Mouse (Mus musculus): ENCODE data around the gene Ndufaf3. TPM values are rescaled to one million over a fixed set of nuclear protein-coding genes. Genes with fewer than 3 reads are reported as not detected.

The Ndufaf3 gene
- polyA plus RNA-seq, 1 experiment from 2014 or later = 48.4 TPM

DNA sequence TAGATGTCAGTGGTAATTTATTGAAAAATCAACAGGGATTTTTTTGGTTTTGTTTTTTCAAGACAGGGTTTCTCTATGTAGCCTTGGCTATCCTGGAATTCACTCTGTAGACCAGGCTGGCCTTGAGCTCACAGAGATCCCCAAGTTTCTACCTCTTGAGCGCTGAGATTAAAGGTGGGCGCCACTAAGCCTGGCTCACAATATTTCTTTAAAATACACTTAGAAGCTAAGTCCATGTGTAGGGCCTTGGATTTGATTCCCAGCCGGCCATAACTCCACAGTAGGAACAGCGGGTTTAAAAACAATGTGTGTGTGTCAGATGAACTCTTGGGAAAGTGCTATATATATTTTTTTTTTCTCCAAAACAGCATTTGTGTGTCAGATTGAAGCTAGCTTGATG lies 43.9 kb downstream of the Ndufaf3 start:
- Histone ChIP-seq H3K4me1 (ENCODE audit: control insufficient read depth, insufficient read depth, low read length) (no peaks in the 10 kb centered on the region), H3K36me3 (replicated peaks; ENCODE audit: control insufficient read depth, insufficient read depth, low read depth, low read length) (no peaks in the 10 kb centered on the region), H3K9ac (replicated peaks; ENCODE audit: low read length) (no peak overlapping the region), H3K4me3 (ENCODE audit: low read depth, low read length) (no peak overlapping the region), H3K9me3 (replicated peaks; ENCODE audit: control insufficient read depth, low read length) (no peaks in the 10 kb centered on the region), H3K4me2 (ENCODE audit: low read depth, low read length) (no peak overlapping the region), H3K27me3 (ENCODE audit: control insufficient read depth, insufficient read depth, low read length) (no peaks in the 10 kb centered on the region), H3K27ac (replicated peaks; ENCODE audit: low read depth, low read length) (no peak overlapping the region)
- 97% methylated on average over 4 of the region's 4 CpGs for WGBS
- DNase-seq (ENCODE audit: low spot score) (no peak), ATAC-seq (replicated peaks; ENCODE audit: insufficient number of reproducible peaks, low FRiP score, low TSS enrichment, low read depth) (no peak)

DNA sequence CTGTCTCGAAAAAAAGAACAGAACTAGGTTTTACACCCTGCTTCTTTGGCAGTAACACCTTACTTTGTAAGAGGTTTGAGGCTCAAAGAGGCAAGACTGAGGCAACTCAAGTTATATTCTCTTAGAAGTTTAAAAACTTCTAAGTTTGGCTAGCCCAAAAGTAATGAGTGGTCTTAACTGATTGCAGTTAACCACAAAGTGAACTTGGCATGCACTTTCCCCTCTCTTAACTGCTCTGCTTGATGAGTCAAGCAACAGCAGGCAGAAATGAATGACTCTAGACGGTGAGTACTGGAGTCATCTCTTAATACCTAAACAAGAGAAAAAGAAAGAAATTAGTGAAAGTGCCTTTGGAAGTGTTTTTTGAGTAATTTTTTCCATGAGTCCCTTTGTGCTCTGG lies 45.6 kb downstream of the Ndufaf3 start:
- no peak overlapping the region for H3K4me2 ChIP-seq (ENCODE audit: low read depth, low read length)
- no peaks in the 10 kb centered on the region for H3K36me3 ChIP-seq (replicated peaks; ENCODE audit: control insufficient read depth, insufficient read depth, low read depth, low read length)
- no peak overlapping the region for H3K9ac ChIP-seq (replicated peaks; ENCODE audit: low read length)
- ATAC-seq (replicated peaks; ENCODE audit: insufficient number of reproducible peaks, low FRiP score, low TSS enrichment, low read depth) = no peak
- H3K9me3 ChIP-seq (replicated peaks; ENCODE audit: control insufficient read depth, low read length) = no peaks in the 10 kb centered on the region
- H3K4me1 ChIP-seq (ENCODE audit: control insufficient read depth, insufficient read depth, low read length) = no peaks in the 10 kb centered on the region
- H3K4me3 ChIP-seq (ENCODE audit: low read depth, low read length) = no peak overlapping the region
- no peak overlapping the region for H3K27ac ChIP-seq (replicated peaks; ENCODE audit: low read depth, low read length)
- no peaks in the 10 kb centered on the region for H3K27me3 ChIP-seq (ENCODE audit: control insufficient read depth, insufficient read depth, low read length)
- DNase-seq (ENCODE audit: low spot score) = no peak
- 82% methylated on average over 2 of the region's 2 CpGs for WGBS

DNA sequence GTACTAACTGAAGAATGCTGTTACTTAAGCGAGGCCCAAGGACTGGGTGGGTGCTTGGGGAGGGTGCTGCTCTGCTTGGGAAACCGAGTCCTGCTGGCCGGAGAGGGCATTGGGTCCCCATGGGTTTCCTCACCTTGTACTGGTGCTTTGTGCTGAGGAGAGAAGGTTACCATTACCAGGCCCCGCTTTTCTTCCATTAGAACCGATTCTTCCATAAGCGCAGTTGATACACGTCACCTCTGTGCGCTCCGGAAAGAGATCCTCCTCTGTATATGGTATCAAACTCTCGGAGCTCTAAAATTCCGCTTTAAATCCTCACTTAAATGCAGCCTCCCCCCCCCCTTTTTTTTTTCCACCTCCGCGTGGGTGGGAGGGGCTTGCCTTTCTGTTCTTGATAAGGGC lies 49.3 kb downstream of the Ndufaf3 start:
- under 1% methylated on average over 13 of the region's 13 CpGs for WGBS
- Histone ChIP-seq H3K4me1 (ENCODE audit: control insufficient read depth, insufficient read depth, low read length) (no peaks in the 10 kb centered on the region; the same call in 1 of the 2 replicates), H3K9me3 (replicated peaks; ENCODE audit: control insufficient read depth, low read length) (no peaks in the 10 kb centered on the region), H3K27me3 (ENCODE audit: control insufficient read depth, insufficient read depth, low read length) (no peaks in the 10 kb centered on the region), H3K4me3 (ENCODE audit: low read depth, low read length) (peak overlapping the region; percentile 89), H3K27ac (replicated peaks; ENCODE audit: low read depth, low read length) (peak overlapping the region; percentile 99), H3K4me2 (ENCODE audit: low read depth, low read length) (peak overlapping the region; percentile 51), H3K9ac (replicated peaks; ENCODE audit: low read length) (peak overlapping the region; percentile 98), H3K36me3 (replicated peaks; ENCODE audit: control insufficient read depth, insufficient read depth, low read depth, low read length) (peaks cover 10% of the 10 kb centered on the region)
- ATAC-seq (replicated peaks; ENCODE audit: insufficient number of reproducible peaks, low FRiP score, low TSS enrichment, low read depth) (peak; percentile 36; the same call in 1 of the 2 replicates), DNase-seq (ENCODE audit: low spot score) (peak; percentile 71)

GRCm38 (mm10) chr9:108517253-108517930 lies 49.8 kb downstream of the Ndufaf3 start:
- Histone ChIP-seq H3K36me3 (replicated peaks; ENCODE audit: control insufficient read depth, insufficient read depth, low read depth, low read length) (peaks cover 13% of the 10 kb centered on the region), H3K4me3 (ENCODE audit: low read depth, low read length) (peak overlapping the region; percentile 89), H3K9me3 (replicated peaks; ENCODE audit: control insufficient read depth, low read length) (no peaks in the 10 kb centered on the region), H3K9ac (replicated peaks; ENCODE audit: low read length) (peak overlapping the region; percentile 98), H3K4me1 (ENCODE audit: control insufficient read depth, insufficient read depth, low read length) (no peaks in the 10 kb centered on the region; the same call in 1 of the 2 replicates), H3K27me3 (ENCODE audit: control insufficient read depth, insufficient read depth, low read length) (no peaks in the 10 kb centered on the region), H3K4me2 (ENCODE audit: low read depth, low read length) (peak overlapping the region; percentile 51), H3K27ac (replicated peaks; ENCODE audit: low read depth, low read length) (peak overlapping the region; percentile 99)
- DNase-seq (ENCODE audit: low spot score) = peak; percentile 87
- ATAC-seq (replicated peaks; ENCODE audit: insufficient number of reproducible peaks, low FRiP score, low TSS enrichment, low read depth) = peak; percentile 80
- WGBS = under 1% methylated on average over 83 of the region's 95 CpGs

GRCm38 (mm10) chr9:108516380-108517251 lies 50.6 kb downstream of the Ndufaf3 start, which contains the start of gene Qrich1:
Qrich1 (plus strand) TSS chr9:108516806.
- peak within 1 kb of the TSS; percentile 98 for H3K9ac ChIP-seq (replicated peaks; ENCODE audit: low read length)
- H3K36me3 ChIP-seq (replicated peaks; ENCODE audit: control insufficient read depth, insufficient read depth, low read depth, low read length) = peaks cover 13% of the 10 kb centered on the region
- H3K4me3 ChIP-seq (ENCODE audit: low read depth, low read length) = peak within 1 kb of the TSS; percentile 89
- ATAC-seq (replicated peaks; ENCODE audit: insufficient number of reproducible peaks, low FRiP score, low TSS enrichment, low read depth) (peak; percentile 96), DNase-seq (ENCODE audit: low spot score) (peak; percentile 99)
- no peaks in the 10 kb centered on the region; the same call in 1 of the 2 replicates for H3K4me1 ChIP-seq (ENCODE audit: control insufficient read depth, insufficient read depth, low read length)
- no peaks in the 10 kb centered on the region for H3K9me3 ChIP-seq (replicated peaks; ENCODE audit: control insufficient read depth, low read length)
- H3K27ac ChIP-seq (replicated peaks; ENCODE audit: low read depth, low read length) = peak within 1 kb of the TSS; percentile 99
- WGBS = 1% methylated on average over 55 of the region's 55 CpGs
- H3K27me3 ChIP-seq (ENCODE audit: control insufficient read depth, insufficient read depth, low read length) = no peaks in the 10 kb centered on the region
- H3K4me2 ChIP-seq (ENCODE audit: low read depth, low read length) = peak within 1 kb of the TSS; percentile 87

MicroRNA genes within 50 kb of the gene (microRNA counts, 519-probe panel; counts per million panel counts)
- microRNA mmu-miR-191 (3,714 counts per million, percentile 55 among the panel's probes with 10 or more counts), microRNA mmu-miR-425 (2,891 counts per million, percentile 36 among the panel's probes with 10 or more counts)

Small RNAs within 50 kb of the gene (microRNA-seq; reads per million reads assigned to microRNA genes)
- gene Gm24083 (ENCODE audit: borderline number of aligned reads) (not detected), gene Mir191 (ENCODE audit: borderline number of aligned reads) (not detected), gene Mir425 (ENCODE audit: borderline number of aligned reads) (2,667 reads per million, percentile 80 among the genes with 10 or more reads in this experiment)

Other genes starting within 250 kb of the Ndufaf3 start
- gene Gpx1, start 228.5 kb downstream of the Ndufaf3 start, polyA plus RNA-seq (2014; fragmentation: Nextera tagmentation; extraction: Ambion mirVana) = 888 and 899 TPM in 2 replicates
- gene Usp4, start 219.6 kb downstream of the Ndufaf3 start, polyA plus RNA-seq (2014; fragmentation: Nextera tagmentation; extraction: Ambion mirVana) = 128 and 149 TPM in 2 replicates
- 0.59 and 0.76 TPM in 2 replicates for gene 1700102P08Rik, start 174.6 kb downstream of the Ndufaf3 start, polyA plus RNA-seq (2014; fragmentation: Nextera tagmentation; extraction: Ambion mirVana)
- 1.5 and 1.7 TPM in 2 replicates for gene Ccdc36, start 138.9 kb downstream of the Ndufaf3 start, polyA plus RNA-seq (2014; fragmentation: Nextera tagmentation; extraction: Ambion mirVana)
- gene BC048562, start 131.0 kb downstream of the Ndufaf3 start, polyA plus RNA-seq (2014; fragmentation: Nextera tagmentation; extraction: Ambion mirVana) = not detected in 2 replicates
- gene Ccdc71, start 106.9 kb downstream of the Ndufaf3 start, polyA plus RNA-seq (2014; fragmentation: Nextera tagmentation; extraction: Ambion mirVana) = 49.1 and 63.2 TPM in 2 replicates
- gene Klhdc8b, start 105.9 kb downstream of the Ndufaf3 start, polyA plus RNA-seq (2014; fragmentation: Nextera tagmentation; extraction: Ambion mirVana) = 19.0 and 22.4 TPM in 2 replicates
- gene Lamb2, start 87.7 kb downstream of the Ndufaf3 start, polyA plus RNA-seq (2014; fragmentation: Nextera tagmentation; extraction: Ambion mirVana) = 15.3 and 15.4 TPM in 2 replicates
- 52.5 and 59.2 TPM in 2 replicates for gene Usp19, start 76.8 kb downstream of the Ndufaf3 start, polyA plus RNA-seq (2014; fragmentation: Nextera tagmentation; extraction: Ambion mirVana)
- 130 and 138 TPM in 2 replicates for gene Qars, start 59.7 kb downstream of the Ndufaf3 start, polyA plus RNA-seq (2014; fragmentation: Nextera tagmentation; extraction: Ambion mirVana)
- 165 and 168 TPM in 2 replicates for gene Qrich1, start 50.6 kb downstream of the Ndufaf3 start, polyA plus RNA-seq (2014; fragmentation: Nextera tagmentation; extraction: Ambion mirVana)
- gene Impdh2, start 7.1 kb downstream of the Ndufaf3 start, polyA plus RNA-seq (2014; fragmentation: Nextera tagmentation; extraction: Ambion mirVana) = 242 and 248 TPM in 2 replicates
- 167 and 185 TPM in 2 replicates for gene Dalrd3, start 2.5 kb upstream of the Ndufaf3 start, polyA plus RNA-seq (2014; fragmentation: Nextera tagmentation; extraction: Ambion mirVana)
- gene Wdr6, start 11.3 kb upstream of the Ndufaf3 start, polyA plus RNA-seq (2014; fragmentation: Nextera tagmentation; extraction: Ambion mirVana) = 118 and 130 TPM in 2 replicates
- 6.4 and 8.1 TPM in 2 replicates for gene P4htm, start 30.2 kb upstream of the Ndufaf3 start, polyA plus RNA-seq (2014; fragmentation: Nextera tagmentation; extraction: Ambion mirVana)
- 44.1 and 48.4 TPM in 2 replicates for gene Arih2, start 82.0 kb upstream of the Ndufaf3 start, polyA plus RNA-seq (2014; fragmentation: Nextera tagmentation; extraction: Ambion mirVana)
- 30.8 and 34.5 TPM in 2 replicates for gene Slc25a20, start 94.7 kb upstream of the Ndufaf3 start, polyA plus RNA-seq (2014; fragmentation: Nextera tagmentation; extraction: Ambion mirVana)
- 36.2 and 37.9 TPM in 2 replicates for gene Prkar2a, start 121.9 kb upstream of the Ndufaf3 start, polyA plus RNA-seq (2014; fragmentation: Nextera tagmentation; extraction: Ambion mirVana)
- 113 and 118 TPM in 2 replicates for gene Ip6k2, start 216.4 kb upstream of the Ndufaf3 start, polyA plus RNA-seq (2014; fragmentation: Nextera tagmentation; extraction: Ambion mirVana)
- 9.1 and 12.1 TPM in 2 replicates for gene Nckipsd, start 240.9 kb upstream of the Ndufaf3 start, polyA plus RNA-seq (2014; fragmentation: Nextera tagmentation; extraction: Ambion mirVana)

All from embryonic facial prominence, embryonic 11.5 days (tissue).